Mouse (Mus musculus) c-Kit-positive CD71-negative TER-119-negative erythroid progenitor cells, embryonic 14.5 days (primary cell): ENCODE data around the gene Mindy2.

Experiments used
- DNase-seq: peaks from one replicate; pipeline ENCODE4 v3.0.0-alpha.2; 2013; ENCODE audit warnings: low read depth

The Mindy2 gene

GRCm38 (mm10) chr9:70666811-70667210, 9.8 kb upstream of the Mindy2 start:
- no peak for DNase-seq

- no peak for DNase-seq
These were observed 8.6 kb upstream of the Mindy2 start for GRCm38 (mm10) chr9:70665372-70666145.

- no peak for DNase-seq
These were observed 7.9 kb upstream of the Mindy2 start for GRCm38 (mm10) chr9:70664847-70665246.

GRCm38 (mm10) chr9:70658266-70658665, 1.3 kb upstream of the Mindy2 start:
- no peak for DNase-seq

GRCm38 (mm10) chr9:70656130-70657007, 605 bp downstream of the Mindy2 start, which contains the start of gene Gm10642:
Gm10642 (plus strand) TSS chr9:70656251.
- peak; percentile 51 for DNase-seq

- no peak for DNase-seq
These were observed 1.2 kb downstream of the Mindy2 start for GRCm38 (mm10) chr9:70655764-70656129.

- no peak for DNase-seq
These were observed 2.5 kb downstream of the Mindy2 start for GRCm38 (mm10) chr9:70654496-70654895.

GRCm38 (mm10) chr9:70653875-70654274, 3.1 kb downstream of the Mindy2 start:
- no peak for DNase-seq

- DNase-seq: no peak
These were observed 4.8 kb downstream of the Mindy2 start for GRCm38 (mm10) chr9:70652221-70652620.

GRCm38 (mm10) chr9:70650994-70651393, 6.0 kb downstream of the Mindy2 start:
- no peak for DNase-seq

- no peak for DNase-seq
These were observed 6.7 kb downstream of the Mindy2 start for GRCm38 (mm10) chr9:70650260-70650659.

- no peak for DNase-seq
These were observed 20.2 kb downstream of the Mindy2 start for GRCm38 (mm10) chr9:70636748-70637147.

- DNase-seq: no peak
These were observed 25.3 kb downstream of the Mindy2 start for GRCm38 (mm10) chr9:70631665-70632064.

- DNase-seq: no peak
These were observed 27.3 kb downstream of the Mindy2 start for GRCm38 (mm10) chr9:70629711-70630110.

GRCm38 (mm10) chr9:70611026-70611673, 45.8 kb downstream of the Mindy2 start:
- DNase-seq: no peak

- no peak for DNase-seq
These were observed 54.7 kb downstream of the Mindy2 start for GRCm38 (mm10) chr9:70602186-70602845.

- DNase-seq: no peak
These were observed 58.7 kb downstream of the Mindy2 start for GRCm38 (mm10) chr9:70598271-70598670.

- DNase-seq: no peak
These were observed 65.5 kb downstream of the Mindy2 start for GRCm38 (mm10) chr9:70591486-70591885.

GRCm38 (mm10) chr9:70590775-70591174, 66.2 kb downstream of the Mindy2 start:
- DNase-seq: peak; percentile 26

- DNase-seq: no peak
These were observed 69.8 kb downstream of the Mindy2 start for GRCm38 (mm10) chr9:70587171-70587570.

- no peak for DNase-seq
These were observed 71.8 kb downstream of the Mindy2 start for GRCm38 (mm10) chr9:70585172-70585571.

GRCm38 (mm10) chr9:70584641-70585040, 72.3 kb downstream of the Mindy2 start:
- no peak for DNase-seq
